Mouse (Mus musculus) Muller cell, postnatal 12 days (primary cell): ENCODE measurements at regions not wholly inside any gene's neighbourhood (a gene's known extent, or its start where the extent isn't known, plus 50 kb on each side); places are given as distances from the start of the nearest gene placed in this dataset.

ENCODE experiments used
- DNase-seq: peaks from one replicate; pipeline ENCODE4 v3.0.0-alpha.2; 2015; ENCODE audit errors: inconsistent ontology term

DNA sequence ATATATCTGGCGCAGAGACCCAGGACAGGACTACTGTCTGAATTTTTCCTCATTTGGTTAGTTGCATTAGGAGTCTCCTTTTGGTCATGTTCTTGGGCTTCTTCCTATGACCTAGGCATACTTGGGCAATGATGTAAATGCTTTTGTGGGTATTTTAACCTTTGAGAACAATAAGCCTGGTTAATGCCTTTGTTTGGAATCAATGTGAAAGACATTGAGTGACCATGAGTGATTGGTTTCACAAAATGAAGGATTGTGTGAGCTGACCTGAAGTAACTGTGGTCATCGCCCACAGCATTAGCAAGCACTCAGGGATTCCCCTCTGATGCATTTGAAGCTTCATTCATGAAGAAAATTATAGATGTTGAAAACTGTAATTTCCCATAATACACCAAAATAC is 61.9 kb upstream of the Abcb5 start:
- DNase-seq = peak; percentile 94

- no peak for DNase-seq
These were observed 61.5 kb upstream of the Abcb5 start for GRCm38 (mm10) chr12:119027701-119028100.

GRCm38 (mm10) chr12:119026311-119026710 is 60.1 kb upstream of the Abcb5 start:
- peak; percentile 42 for DNase-seq

DNA sequence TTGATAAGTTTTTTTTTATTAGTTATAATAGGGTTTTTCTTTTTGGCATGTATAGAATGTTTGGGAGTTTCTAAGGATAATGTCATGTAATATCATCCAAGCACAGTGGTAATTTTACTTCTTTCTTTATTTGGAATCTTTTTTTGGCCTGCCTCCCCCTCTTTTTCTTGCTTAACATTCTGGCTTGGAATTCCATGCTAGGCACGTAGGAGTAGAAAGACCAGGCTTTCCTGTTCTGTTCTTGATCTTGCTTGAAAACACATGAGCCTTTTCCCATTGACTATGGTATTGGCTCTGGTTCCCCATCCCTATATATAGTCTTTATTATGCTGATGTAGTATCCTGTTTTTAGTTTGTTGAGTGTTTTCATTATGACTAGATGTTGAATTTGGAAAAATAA is 57.8 kb upstream of the Abcb5 start:
- DNase-seq = no peak
